Mouse (Mus musculus): ENCODE results near the gene Hapln2. TPM values are rescaled to one million over a fixed set of nuclear protein-coding genes. Genes with fewer than 3 reads are reported as not detected.
A peak's percentile ranks its signal among the peaks of the same experiment; 100 is the strongest.

Gene Hapln2
- total RNA-seq, 2 experiments from 2014 or later, result not detected

GRCm38 (mm10) chr3:88005822-88006786, 21.3 kb downstream of the Hapln2 start:
- DNase-seq, result no peak

- peak; percentile 79 for DNase-seq
These were observed 24.9 kb downstream of the Hapln2 start for GRCm38 (mm10) chr3:88002291-88002976.

GRCm38 (mm10) chr3:88000816-88001595, 26.4 kb downstream of the Hapln2 start:
- peak; percentile 65 for DNase-seq

GRCm38 (mm10) chr3:88000181-88000580, 27.2 kb downstream of the Hapln2 start, which contains the start of gene Bcan:
Bcan (minus strand) TSS chr3:88000230.
- DNase-seq, result peak; percentile 64

GRCm38 (mm10) chr3:87999243-87999895, 28.0 kb downstream of the Hapln2 start:
- peak; percentile 22 for DNase-seq

GRCm38 (mm10) chr3:87998747-87999146, 28.6 kb downstream of the Hapln2 start:
- no peak for DNase-seq

- DNase-seq, result peak; percentile 81
These were observed 30.3 kb downstream of the Hapln2 start for GRCm38 (mm10) chr3:87996971-87997614.

- no peak for DNase-seq
These were observed 31.0 kb downstream of the Hapln2 start for GRCm38 (mm10) chr3:87996401-87996800.

GRCm38 (mm10) chr3:87995331-87995730, 32.1 kb downstream of the Hapln2 start:
- no peak for DNase-seq

- peak; percentile 74 for DNase-seq
These were observed 33.9 kb downstream of the Hapln2 start for GRCm38 (mm10) chr3:87993436-87993835.

- no peak for DNase-seq
These were observed 37.4 kb downstream of the Hapln2 start for GRCm38 (mm10) chr3:87989935-87990334.

GRCm38 (mm10) chr3:87988068-87988467, 39.3 kb downstream of the Hapln2 start:
- no peak for DNase-seq

GRCm38 (mm10) chr3:87987633-87988032, 39.8 kb downstream of the Hapln2 start:
- no peak for DNase-seq

- DNase-seq, result peak; percentile 97
These were observed 40.5 kb downstream of the Hapln2 start for GRCm38 (mm10) chr3:87986868-87987267.

- no peak for DNase-seq
These were observed 41.7 kb downstream of the Hapln2 start for GRCm38 (mm10) chr3:87985505-87986320.

GRCm38 (mm10) chr3:87984094-87984493, 43.3 kb downstream of the Hapln2 start:
- DNase-seq, result no peak

- DNase-seq, result no peak
These were observed 43.8 kb downstream of the Hapln2 start for GRCm38 (mm10) chr3:87983627-87984026.

- DNase-seq, result peak; percentile 47
These were observed 44.4 kb downstream of the Hapln2 start for GRCm38 (mm10) chr3:87982836-87983601.
